ENCODE assay signal across 24 mouse cellular contexts in the genomic region with DNA sequence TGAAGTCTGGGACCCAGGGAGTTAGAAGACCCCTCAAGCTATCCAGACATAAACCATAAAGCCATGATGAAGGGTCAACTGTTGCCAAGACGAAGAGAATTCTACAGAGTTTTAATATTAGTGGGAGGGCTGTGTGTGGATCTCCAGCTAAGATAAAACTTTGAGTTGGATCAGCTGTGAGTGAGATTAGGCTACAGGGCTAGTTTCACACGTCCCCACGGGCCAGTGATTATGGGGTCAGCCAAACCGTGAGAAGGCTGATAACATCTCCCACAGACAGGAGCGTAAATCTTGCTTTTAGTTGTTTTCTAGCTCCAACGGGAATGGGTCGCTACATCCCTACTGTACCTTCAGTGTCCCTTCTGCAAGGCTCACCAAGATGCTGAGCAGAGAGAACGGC.
"Had no signal": no experiment of that assay in that cellular context is flagged by ENCODE, and none has a peak within 500 bp of the region (broad histone marks: within the 10 kb centered on the region; RNA-seq: fewer than 3 reads in every experiment).

No protein-coding gene starts in this region.

- H3K9ac ChIP-seq: limb, embryonic 12.5 days; liver, embryonic 12.5 days; liver, embryonic 15.5 days; lung, embryonic 15.5 days; midbrain, embryonic 13.5 days; neural tube, embryonic 13.5 days; stomach, embryonic 15.5 days had no signal

- H3K9me3 ChIP-seq: limb, embryonic 12.5 days; liver, embryonic 12.5 days; liver, embryonic 15.5 days; lung, embryonic 15.5 days; midbrain, embryonic 10.5 days; midbrain, embryonic 13.5 days; neural tube, embryonic 13.5 days; stomach, embryonic 15.5 days had no signal

- ATAC-seq: hindbrain, postnatal 0 days; inflammation-experienced regulatory T-cells, adult 6 months; intestine, postnatal 0 days; liver, embryonic 12.5 days; midbrain, embryonic 13.5 days; midbrain, embryonic 16.5 days had no signal

- H3K27me3 ChIP-seq: limb, embryonic 12.5 days; liver, embryonic 12.5 days; liver, embryonic 15.5 days; lung, embryonic 15.5 days; midbrain, embryonic 13.5 days; neural tube, embryonic 13.5 days; stomach, embryonic 15.5 days had no signal

- H3K36me3 ChIP-seq: limb, embryonic 12.5 days; liver, embryonic 12.5 days; liver, embryonic 15.5 days; lung, embryonic 15.5 days; midbrain, embryonic 10.5 days; midbrain, embryonic 13.5 days; neural tube, embryonic 13.5 days; stomach, embryonic 15.5 days had no signal

- DNase-seq: layer of hippocampus, postnatal 36 days; liver; lung, adult 18-20 months; lung, postnatal 10 days; lung, postnatal 36 days; retina, postnatal 1 day; right cerebral cortex, postnatal 25 days; spleen, adult 18-20 months; thymus, postnatal 25 days had no signal

- H3K4me2 ChIP-seq: limb, embryonic 12.5 days; liver, embryonic 12.5 days; liver, embryonic 15.5 days; lung, embryonic 15.5 days; midbrain, embryonic 13.5 days; neural tube, embryonic 13.5 days; stomach, embryonic 15.5 days had no signal

- H3K4me3 ChIP-seq: left cerebral cortex, adult 2 months; limb, embryonic 12.5 days; liver, embryonic 12.5 days; liver, embryonic 15.5 days; lung, embryonic 15.5 days; megakaryocyte, embryonic 14.5 days; midbrain, embryonic 10.5 days; midbrain, embryonic 13.5 days; myocyte; neural tube, embryonic 13.5 days; stomach, embryonic 15.5 days had no signal

- H3K4me1 ChIP-seq: megakaryocyte, embryonic 14.5 days; midbrain, embryonic 13.5 days; neural tube, embryonic 13.5 days; stomach, embryonic 15.5 days had no signal

- H3K27ac ChIP-seq: hindbrain, postnatal 0 days; left cerebral cortex, adult 2 months; limb, embryonic 12.5 days; liver, embryonic 12.5 days; liver, embryonic 15.5 days; lung, embryonic 15.5 days; midbrain, embryonic 10.5 days; midbrain, embryonic 13.5 days; neural tube, embryonic 13.5 days; stomach, embryonic 15.5 days had no signal
